8 mouse cellular contexts compared by ENCODE assay signal in genomic region chr4:46451758-46452480, GRCm38 (mm10). TPM values are rescaled to one million over a fixed set of nuclear protein-coding genes. Genes with fewer than 3 reads are reported as not detected.
DNase-seq lines count a peak whose midpoint lies in the region; ATAC-seq lines count a peak whose summit lies in the region.

No protein-coding gene starts in this region.

- WGBS in hindbrain, embryonic 14.5 days: under 1% methylated on average over 69 of the region's 111 CpGs

- H3K4me1 ChIP-seq in hindbrain, embryonic 14.5 days (replicated peaks; ENCODE audit: control insufficient read depth, insufficient read depth, low read length): peaks cover 24% of the 10 kb centered on the region

- no peaks in the 10 kb centered on the region for H3K36me3 ChIP-seq in hindbrain, embryonic 14.5 days (replicated peaks; ENCODE audit: control insufficient read depth, insufficient read depth)

- peak; percentile 54 for ATAC-seq in hindbrain, embryonic 14.5 days (ENCODE audit: low FRiP score)

- H3K4me2 ChIP-seq in hindbrain, embryonic 14.5 days (replicated peaks): peak overlapping the region; percentile 82

- H3K27me3 ChIP-seq in hindbrain, embryonic 14.5 days (ENCODE audit: control insufficient read depth, insufficient read depth, low read length): no peaks in the 10 kb centered on the region

- H3K27ac ChIP-seq in hindbrain, embryonic 14.5 days: peak overlapping the region; percentile 98

- H3K9ac ChIP-seq in hindbrain, embryonic 14.5 days: peak overlapping the region; percentile 97

- DNase-seq in Muller cell, postnatal 12 days (ENCODE audit: inconsistent ontology term): peak; percentile 84
- peak; percentile 85 for DNase-seq in cerebellum, adult 9-11 months
- DNase-seq in frontal cortex, postnatal 36 days (ENCODE audit: low spot score in 2 of 2): peak; percentile 69 to 70
- DNase-seq in hindbrain, embryonic 14.5 days (ENCODE audit: low spot score): peak; percentile 77
- peak; percentile 51 for DNase-seq in left cerebral cortex, adult 11 months (ENCODE audit: low spot score)
- peak; percentile 73 for DNase-seq in lung, postnatal 25 days (ENCODE audit: low spot score)
- DNase-seq in retina, postnatal 7 days (ENCODE audit: low read depth, low spot score): peak; percentile 82
- peak; percentile 83 for DNase-seq in thymus, postnatal 4 days

- no peaks in the 10 kb centered on the region for H3K9me3 ChIP-seq in hindbrain, embryonic 14.5 days (ENCODE audit: control insufficient read depth, low read length)

- peak overlapping the region; percentile 95 for H3K4me3 ChIP-seq in hindbrain, embryonic 14.5 days (replicated peaks; ENCODE audit: low read length)

RNA-seq across cellular contexts. Expression of gene Anp32b, which starts 1.2 kb away (rescaled TPM):
- 63.2 and 68.3 TPM in 2 replicates for polyA plus RNA-seq in hindbrain, embryonic 14.5 days (2014; fragmentation: Nextera tagmentation; extraction: Ambion mirVana)

RNA-seq across cellular contexts. Expression of gene Nans, which starts 37.1 kb away (rescaled TPM):
- polyA plus RNA-seq in hindbrain, embryonic 14.5 days (2014; fragmentation: Nextera tagmentation; extraction: Ambion mirVana): 59.7 and 60.3 TPM in 2 replicates

RNA-seq across cellular contexts. Expression of gene Hemgn, which starts 38.6 kb away (rescaled TPM):
- polyA plus RNA-seq in hindbrain, embryonic 14.5 days (2014; fragmentation: Nextera tagmentation; extraction: Ambion mirVana): 0.27 TPM in 1 of 2 replicates, not detected in the other

Comparison
In these comparisons a context has a peak if more than half of its experiments do, and no peak if none do; other contexts are left out.
1. Peak in every context shown above with its lines: DNase-seq, ATAC-seq, H3K4me3 ChIP-seq and H3K27ac ChIP-seq.